Mouse (Mus musculus) cerebral cortex, adult 2 months (tissue): ENCODE measurements around the gene Msh5.

Experiments
- WGBS: fragments of 180-500 bp; shearing (Covaris S2); methylation state at CpG from one replicate; pipeline ENCODE4 v1.1.7; 2018; 5-methylcytosine and 5-hydroxymethylcytosine counted together

Msh5 gene

GRCm38 (mm10) chr17:35048932-35049440 is 2.4 kb upstream of the Msh5 start:
- WGBS = 83% methylated on average over 5 of the region's 5 CpGs

- 45% methylated on average over 11 of the region's 11 CpGs for WGBS
Measured at GRCm38 (mm10) chr17:35048149-35048931, 1.8 kb upstream of the Msh5 start.

- 72% methylated on average over 1 of the region's 1 CpGs for WGBS
Measured at GRCm38 (mm10) chr17:35047688-35048087, 1.1 kb upstream of the Msh5 start.

GRCm38 (mm10) chr17:35045807-35046680 is 501 bp downstream of the Msh5 start:
- 8% methylated on average over 48 of the region's 48 CpGs for WGBS

GRCm38 (mm10) chr17:35044904-35045806 is 1.4 kb downstream of the Msh5 start:
- 82% methylated on average over 7 of the region's 7 CpGs for WGBS

- WGBS = 90% methylated on average over 4 of the region's 4 CpGs
Measured at GRCm38 (mm10) chr17:35043794-35044193, 2.8 kb downstream of the Msh5 start.

DNA sequence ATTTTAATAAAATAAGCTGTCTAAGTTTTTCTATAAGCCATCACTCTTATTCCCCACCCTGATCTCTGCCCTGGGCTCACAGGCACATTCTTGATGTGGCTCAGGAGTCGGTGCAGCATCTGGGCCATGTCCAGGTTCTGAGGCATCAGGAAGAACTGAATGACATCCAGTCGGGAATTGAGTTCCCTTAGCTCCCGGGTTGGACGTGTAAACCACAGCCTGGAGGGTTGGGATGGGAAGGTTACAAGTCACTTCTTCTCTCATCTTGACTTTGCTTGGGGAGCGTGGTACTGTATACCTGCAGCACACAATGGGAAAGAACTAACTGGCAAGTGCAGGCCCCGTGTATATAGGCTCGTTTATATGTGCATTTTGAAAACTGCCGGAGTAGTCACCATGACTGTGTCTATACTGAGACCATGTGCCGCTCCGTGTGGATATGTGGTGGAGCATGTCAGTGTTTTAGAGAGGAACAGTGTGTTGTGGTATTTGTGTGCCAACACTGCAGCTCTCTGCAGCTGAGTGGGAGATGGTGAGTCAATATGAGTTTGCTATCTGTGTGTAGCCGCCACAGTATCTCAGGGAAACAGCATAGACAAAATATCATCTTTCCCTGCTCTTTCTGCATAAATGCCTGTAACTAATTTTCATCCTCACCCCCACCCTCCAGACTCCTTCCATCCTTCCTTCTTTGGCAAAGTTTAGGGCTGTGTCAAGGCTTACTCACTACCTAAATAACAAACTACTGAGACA is 7.2 kb downstream of the Msh5 start:
- WGBS = 68% methylated on average over 11 of the region's 11 CpGs

DNA sequence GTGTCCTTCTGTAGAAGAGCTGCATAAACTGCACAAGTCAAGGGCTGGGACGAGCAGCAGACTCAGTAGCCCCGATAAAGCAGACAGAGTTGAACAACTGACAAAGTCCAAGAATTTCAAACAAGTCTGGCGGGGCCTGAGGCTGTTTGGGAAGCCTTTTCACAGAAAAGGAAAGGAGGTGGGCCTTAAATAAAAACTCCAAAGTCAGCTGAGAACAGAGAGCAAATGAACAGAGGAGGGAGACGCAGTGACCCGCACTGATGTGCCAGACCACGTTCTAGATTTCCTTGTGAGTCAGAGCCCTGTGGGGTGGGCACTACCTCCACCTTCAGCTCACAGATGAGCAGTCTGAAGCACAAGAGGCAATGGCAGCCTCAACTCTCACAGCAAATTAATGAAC is 11.6 kb downstream of the Msh5 start:
- WGBS = 68% methylated on average over 6 of the region's 6 CpGs

GRCm38 (mm10) chr17:35033703-35034102 is 12.8 kb downstream of the Msh5 start:
- WGBS = 84% methylated on average over 1 of the region's 1 CpGs

DNA sequence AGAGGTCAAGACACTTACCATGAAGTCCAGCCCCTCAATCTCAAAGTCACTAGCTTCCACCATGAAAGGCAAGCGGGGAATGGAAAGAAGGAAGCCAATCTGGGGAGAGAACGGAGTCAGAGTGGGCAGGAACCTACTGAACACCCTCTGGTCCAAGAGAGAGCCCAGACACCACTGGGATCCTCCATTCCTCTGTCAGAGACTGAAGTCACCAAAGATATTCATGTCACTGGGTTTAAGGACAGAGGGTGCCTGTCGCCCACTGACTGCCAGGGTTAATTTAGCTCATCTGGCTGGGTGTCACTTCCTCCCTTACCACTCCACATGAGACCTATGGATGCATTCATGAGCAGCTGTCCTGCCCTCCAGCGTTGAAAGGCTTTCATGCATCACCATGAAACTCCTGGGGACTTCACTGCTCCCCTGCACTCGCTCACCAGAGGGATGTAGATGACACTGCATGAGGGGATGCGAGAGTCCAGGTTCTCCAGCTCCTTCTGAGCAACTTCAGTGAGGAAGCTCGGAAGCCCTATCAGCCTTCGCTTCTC is 14.1 kb downstream of the Msh5 start:
- 79% methylated on average over 8 of the region's 8 CpGs for WGBS

DNA sequence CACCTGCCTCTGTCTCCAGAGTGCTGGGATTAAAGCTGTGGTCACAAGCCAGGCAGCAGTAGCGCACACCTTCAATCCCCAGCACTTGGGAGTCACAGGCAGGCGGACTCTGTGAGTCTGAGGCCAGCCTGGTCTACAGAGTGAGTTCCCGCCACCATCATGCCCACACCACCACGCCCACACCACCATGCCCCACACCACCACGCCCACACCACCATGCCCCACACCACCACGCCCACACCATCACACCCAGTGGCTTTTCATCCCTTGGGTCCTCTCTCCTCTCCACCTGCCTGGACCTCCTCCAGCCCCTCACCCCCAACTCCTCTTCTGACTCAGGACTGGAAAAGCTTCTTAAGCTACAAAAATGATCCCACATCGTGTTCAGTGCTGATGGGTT is 14.7 kb downstream of the Msh5 start:
- WGBS = 95% methylated on average over 7 of the region's 7 CpGs

- 93% methylated on average over 11 of the region's 11 CpGs for WGBS
Measured at GRCm38 (mm10) chr17:35031272-35031671, 15.3 kb downstream of the Msh5 start.

DNA sequence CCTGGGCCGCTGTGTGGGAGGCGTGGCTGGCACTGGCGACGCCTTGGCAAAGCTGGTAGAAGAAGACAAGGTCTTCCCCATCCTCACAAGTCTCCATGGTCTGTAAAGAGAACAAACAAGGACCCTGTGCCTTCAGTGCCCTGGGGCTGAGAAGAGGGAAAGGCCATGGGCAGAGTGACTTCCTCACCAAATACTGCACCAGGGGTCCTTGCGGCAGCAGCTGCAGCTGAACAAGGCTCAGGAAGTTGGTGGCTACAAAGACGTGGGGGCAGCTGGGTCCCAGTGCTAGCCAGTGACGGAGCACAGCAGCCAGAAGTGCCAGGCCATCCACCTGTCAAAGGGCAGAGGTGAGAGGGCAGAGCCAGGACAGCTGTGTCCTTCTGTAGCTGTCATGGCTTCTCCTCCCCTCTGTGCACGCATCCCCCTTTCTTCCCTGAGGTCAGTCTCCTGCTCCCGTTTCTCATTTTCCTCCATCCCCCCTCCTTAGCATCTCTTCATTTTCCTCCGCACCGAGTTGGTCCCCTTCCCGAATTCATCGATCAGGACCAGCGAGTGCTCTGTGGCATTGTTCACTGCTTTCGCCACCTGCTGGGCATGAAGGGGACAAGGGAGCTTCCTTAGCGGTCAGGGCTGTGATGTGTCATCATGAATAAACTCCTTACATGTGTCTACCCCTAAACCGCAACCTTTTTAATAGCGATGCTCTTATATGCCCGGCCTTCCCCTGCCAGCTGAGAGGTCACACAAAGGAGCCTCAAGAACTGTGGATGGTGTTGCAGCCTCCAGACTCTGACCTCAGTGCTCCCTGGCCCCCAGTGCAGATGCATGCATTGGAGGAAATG is 16.6 kb downstream of the Msh5 start:
- 42% methylated on average over 19 of the region's 19 CpGs for WGBS

DNA sequence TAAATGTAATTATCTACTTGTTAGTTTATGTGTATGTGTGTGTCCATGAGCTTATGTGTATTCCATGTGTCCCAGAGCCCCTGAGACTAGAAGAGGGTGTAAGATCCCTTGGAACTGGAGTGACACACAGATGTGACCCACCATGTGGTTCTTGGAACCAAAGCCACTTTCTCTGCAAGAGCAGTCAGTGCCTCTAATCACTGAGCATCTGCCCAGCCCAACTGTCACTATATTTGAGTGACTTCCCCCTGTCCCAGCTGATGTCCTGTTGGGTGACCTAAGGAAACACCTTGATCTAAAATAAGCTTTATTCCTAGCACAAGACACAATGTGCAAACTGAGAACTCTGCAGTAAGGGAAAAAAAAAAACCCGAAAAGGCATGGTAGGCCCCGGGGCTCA is 18.2 kb downstream of the Msh5 start:
- 88% methylated on average over 2 of the region's 2 CpGs for WGBS

GRCm38 (mm10) chr17:35027277-35028068 is 19.1 kb downstream of the Msh5 start, which contains the start of gene Sapcd1:
Gene Sapcd1, minus strand, starts transcription at chr17:35028016.
- 53% methylated on average over 13 of the region's 13 CpGs for WGBS

GRCm38 (mm10) chr17:35026206-35026605 is 20.3 kb downstream of the Msh5 start:
- 86% methylated on average over 5 of the region's 5 CpGs for WGBS

DNA sequence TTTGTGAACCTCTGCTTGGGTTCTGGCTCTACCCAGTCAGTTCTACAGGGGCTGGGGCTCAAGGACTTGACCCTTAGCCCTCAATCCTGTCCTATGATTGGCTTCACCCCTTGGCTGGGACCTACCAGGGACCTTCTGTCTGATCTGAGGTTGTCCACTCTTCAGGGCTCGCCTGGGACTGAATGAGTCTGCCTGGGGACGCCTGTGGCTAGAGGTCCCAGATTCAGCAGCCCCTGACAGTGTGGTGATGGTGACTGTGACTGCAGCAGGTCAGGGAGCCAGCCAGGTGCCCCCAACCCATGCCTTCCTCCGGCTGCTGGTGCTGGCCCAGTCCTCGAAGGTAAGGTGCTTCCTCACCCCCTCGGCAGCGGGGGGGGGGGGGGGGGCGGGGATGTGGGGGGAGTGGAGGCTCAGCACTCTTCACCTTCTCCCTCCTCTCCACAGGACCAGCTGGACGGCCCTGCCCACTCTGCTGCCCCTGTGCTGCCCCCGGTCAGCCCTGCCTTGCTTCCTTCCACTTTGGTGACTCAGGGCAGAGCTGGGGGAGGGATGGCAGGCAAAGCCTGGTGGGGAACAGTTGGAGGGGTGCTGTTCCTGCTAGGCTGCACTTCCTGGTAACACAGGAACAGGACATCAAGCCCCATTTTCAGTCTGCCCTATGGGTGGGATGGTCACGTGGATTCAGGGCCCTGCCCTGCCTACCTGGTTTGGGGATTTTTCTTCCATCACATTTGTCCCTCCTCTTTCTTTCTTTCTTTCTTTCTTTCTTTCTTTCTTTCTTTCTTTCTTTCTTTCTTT is 21.7 kb downstream of the Msh5 start:
- 61% methylated on average over 9 of the region's 10 CpGs for WGBS

DNA sequence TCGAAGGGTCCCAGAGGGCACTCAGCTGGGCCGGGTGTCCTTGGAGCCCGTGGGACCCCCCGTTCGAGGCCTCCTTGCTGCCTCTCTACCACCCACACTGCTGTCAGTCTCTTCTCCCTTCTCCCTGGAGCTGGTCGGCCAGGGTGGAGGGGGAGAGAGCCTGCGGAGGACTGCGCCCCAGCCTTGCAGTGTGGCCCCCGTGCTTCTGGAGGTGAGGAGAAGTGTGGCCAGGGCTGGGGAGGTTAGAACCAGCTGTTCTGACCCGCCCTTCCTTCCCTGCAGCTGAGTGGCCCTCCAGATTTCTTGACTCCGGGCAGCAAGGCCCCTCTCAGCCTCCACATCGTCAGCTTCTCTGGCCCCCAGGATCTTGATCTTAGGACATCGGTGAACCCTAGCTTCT is 22.3 kb downstream of the Msh5 start:
- WGBS = 86% methylated on average over 13 of the region's 13 CpGs
